Mouse (Mus musculus) brain, embryonic 14.5 days (tissue): ENCODE results near the gene Kcnab2.

Experiments used
- CTCF ChIP-seq: fragments of 200-500 bp; IDR thresholded peaks from 2 replicates; pipeline ENCODE4 v1.5.1; 2012; ENCODE audit warnings: inconsistent platforms, mild to moderate bottlenecking, moderate library complexity, borderline replicate concordance; ENCODE audit not compliant: insufficient read depth, insufficient read length; ENCODE audit errors: extremely low read depth
- POLR2A ChIP-seq: fragments of 200-500 bp; IDR thresholded peaks from 2 replicates; pipeline ENCODE4 v1.6.1; 2012; ENCODE audit warnings: mild to moderate bottlenecking, inconsistent platforms, borderline replicate concordance; ENCODE audit not compliant: poor library complexity, insufficient read depth, insufficient read length, severe bottlenecking; ENCODE audit errors: extremely low read depth

- TF ChIP-seq CTCF (no peak), POLR2A (no peak)
Observed at GRCm38 (mm10) chr4:152453079-152453478, 24.6 kb downstream of the Kcnab2 start.
